Mouse (Mus musculus) intestine, embryonic 16.5 days (tissue): Measurements from ENCODE around the gene Pdx1. TPM values are rescaled to one million over a fixed set of nuclear protein-coding genes. Genes with fewer than 3 reads are reported as not detected.

Source experiments
- ATAC-seq: fragments of 200-750 bp; cut with Nextera tagmentation; 2 replicates; pipeline ENCODE4 v1.8.0; 2017; ENCODE audit warnings: moderate TSS enrichment, moderate library complexity
- H3K27ac ChIP-seq: fragments of 300-500 bp; sonication (generic); 2 replicates; pipeline ENCODE4 v1.5.1; 2014; ENCODE audit warnings: mild to moderate bottlenecking, low read length
- H3K27me3 ChIP-seq: fragments of 300-500 bp; sonication (generic); replicated peaks from 2 replicates; pipeline ENCODE4 v1.6.1; 2014; ENCODE audit warnings: low read length, control low read depth, mixed read lengths; ENCODE audit not compliant: control insufficient read depth, insufficient read depth
- H3K36me3 ChIP-seq: fragments of 300-500 bp; sonication (generic); 2 replicates; pipeline ENCODE4 v1.6.1; 2014; ENCODE audit warnings: low read length, control low read depth; ENCODE audit not compliant: control insufficient read depth, insufficient read depth
- H3K4me1 ChIP-seq: fragments of 300-500 bp; sonication (generic); 2 replicates; pipeline ENCODE4 v1.6.1; 2014; ENCODE audit warnings: low read length, control low read depth, mixed read lengths; ENCODE audit not compliant: control insufficient read depth, insufficient read depth
- H3K4me2 ChIP-seq: fragments of 300-500 bp; sonication (generic); 2 replicates; pipeline ENCODE4 v1.6.1; 2014; ENCODE audit warnings: low read depth, low read length, control low read depth
- H3K4me3 ChIP-seq: fragments of 300-500 bp; sonication (generic); 2 replicates; pipeline ENCODE4 v1.5.1; 2014; ENCODE audit warnings: mild to moderate bottlenecking, low read length
- H3K9ac ChIP-seq: fragments of 300-500 bp; sonication (generic); 2 replicates; pipeline ENCODE4 v1.6.1; 2014; ENCODE audit warnings: low read depth, low read length
- H3K9me3 ChIP-seq: fragments of 300-500 bp; sonication (generic); 2 replicates; pipeline ENCODE4 v1.6.1; 2016; ENCODE audit warnings: low read length, control low read depth; ENCODE audit not compliant: control insufficient read depth
- WGBS: fragments of 180-500 bp; shearing (Covaris S2); extraction: QIAGEN DNeasy Blood & Tissue Kit; methylation state at CpG from one replicate; pipeline ENCODE4 v1.1.7; 2014; 5-methylcytosine and 5-hydroxymethylcytosine counted together
- microRNA-seq: library from miRNA; unstranded; fragments of <30 nt; microRNA quantifications from one replicate; pipeline ENCODE4, GENCODE M21; 2016
- polyA plus RNA-seq: library from polyadenylated mRNA; unstranded; fragments of >200 nt; fragmentation: Nextera tagmentation; extraction: Ambion mirVana; gene quantifications from 2 replicates; pipeline ENCODE4 v1.2.1, GENCODE M21; 2015

Gene Pdx1
- polyA plus RNA-seq, 1 experiment from 2014 or later, result 5.3 TPM

DNA sequence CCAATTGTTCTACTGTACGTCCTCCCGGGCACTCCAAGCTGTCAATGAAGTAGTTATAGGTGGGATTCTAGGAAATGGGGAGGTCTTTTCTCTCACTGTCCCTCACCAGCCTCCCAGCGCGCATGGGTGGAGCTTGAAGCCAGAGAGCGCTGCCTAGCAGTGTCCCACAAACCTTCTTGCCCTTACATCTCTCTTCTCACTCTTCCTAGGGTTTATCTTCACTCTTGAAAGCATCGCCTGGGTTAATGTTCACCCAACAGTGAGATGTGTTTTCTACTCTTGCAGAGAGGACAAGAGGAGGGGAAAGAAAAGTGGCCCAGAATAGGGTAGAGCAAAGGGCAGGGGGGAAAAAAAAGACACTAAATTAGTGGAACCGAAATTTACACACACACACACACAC lies 47.6 kb downstream of the Pdx1 start:
- H3K27me3 ChIP-seq, result peaks cover 25% of the 10 kb centered on the region
- H3K27ac ChIP-seq, result peak overlapping the region; percentile 69
- ATAC-seq, result peak; percentile 71
- peaks cover 3% of the 10 kb centered on the region; the same call in 1 of the 2 replicates for H3K4me1 ChIP-seq
- peak overlapping the region; percentile 40 for H3K4me2 ChIP-seq
- peak overlapping the region; percentile 56 for H3K9ac ChIP-seq
- no peaks in the 10 kb centered on the region for H3K9me3 ChIP-seq
- H3K4me3 ChIP-seq, result peak overlapping the region; percentile 9; the same call in 1 of the 2 replicates
- no peaks in the 10 kb centered on the region for H3K36me3 ChIP-seq
- WGBS, result 10% methylated on average over 7 of the region's 7 CpGs

DNA sequence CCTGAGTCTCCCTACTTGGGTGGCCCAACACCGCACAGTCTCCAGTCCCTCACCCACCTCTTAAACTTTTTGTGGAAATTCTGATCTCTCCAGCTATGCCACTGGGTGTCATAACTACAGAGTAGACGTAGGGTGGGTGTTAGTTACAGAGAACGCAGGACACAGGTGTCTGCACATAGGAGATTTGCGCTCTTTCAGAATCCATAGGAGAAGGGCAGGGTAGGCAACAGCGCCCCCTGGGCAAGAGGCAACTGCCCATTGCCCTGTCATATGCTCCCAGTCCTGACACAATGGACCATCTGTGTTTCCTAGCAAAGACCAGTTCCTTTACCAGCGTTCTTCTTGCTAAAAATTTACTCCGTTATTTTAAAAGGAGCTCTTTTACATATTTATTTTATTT lies 48.2 kb downstream of the Pdx1 start:
- 32% methylated on average over 7 of the region's 7 CpGs for WGBS
- Histone ChIP-seq H3K36me3 (no peaks in the 10 kb centered on the region), H3K4me3 (no peak overlapping the region), H3K4me1 (peaks cover 3% of the 10 kb centered on the region; the same call in 1 of the 2 replicates), H3K27ac (peak overlapping the region; percentile 30; the same call in 1 of the 2 replicates), H3K27me3 (peaks cover 22% of the 10 kb centered on the region), H3K9ac (0 out of 2 replicates have a peak overlapping the region, but pooled peaks have one; percentile 5), H3K9me3 (no peaks in the 10 kb centered on the region), H3K4me2 (no peak overlapping the region)
- ATAC-seq, result 0 out of 2 replicates have a peak, but pooled peaks have one; percentile 7

DNA sequence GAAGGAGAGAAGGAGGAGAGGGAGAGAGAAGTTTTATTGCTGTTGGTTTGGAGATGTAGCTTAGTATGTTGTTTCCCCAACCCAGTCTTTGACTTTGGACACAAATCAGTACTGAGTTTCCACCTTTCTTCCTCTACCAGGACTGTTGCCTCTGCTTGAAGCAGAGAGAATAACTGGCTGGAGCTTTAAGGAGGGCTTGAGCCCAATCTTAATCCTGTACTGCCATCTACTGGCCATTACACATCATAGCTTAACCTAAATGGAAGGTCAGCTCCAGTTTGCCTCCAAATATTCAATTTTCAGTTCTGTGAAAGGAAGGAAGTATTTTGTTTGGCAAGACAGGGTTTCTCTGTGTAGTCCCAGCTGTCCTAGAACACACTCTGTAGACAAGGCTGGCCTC lies 49.9 kb downstream of the Pdx1 start:
- ATAC-seq, result no peak
- peaks cover 3% of the 10 kb centered on the region; the same call in 1 of the 2 replicates for H3K4me1 ChIP-seq
- no peaks in the 10 kb centered on the region for H3K36me3 ChIP-seq
- no peaks in the 10 kb centered on the region for H3K9me3 ChIP-seq
- peaks cover 13% of the 10 kb centered on the region; the same call in 1 of the 2 replicates for H3K27me3 ChIP-seq
- no peak overlapping the region for H3K27ac ChIP-seq
- no peak overlapping the region for H3K4me2 ChIP-seq
- H3K9ac ChIP-seq, result no peak overlapping the region
- H3K4me3 ChIP-seq, result no peak overlapping the region

- Histone ChIP-seq H3K4me2 (no peak within 1 kb of the TSS), H3K4me1 (0 out of 2 replicates have a peak, but pooled peaks cover 3% of the 10 kb centered on the region), H3K4me3 (no peak within 1 kb of the TSS), H3K27ac (no peak within 1 kb of the TSS), H3K9me3 (no peaks in the 10 kb centered on the region), H3K36me3 (no peaks in the 10 kb centered on the region), H3K27me3 (peaks cover 7% of the 10 kb centered on the region; the same call in 1 of the 2 replicates), H3K9ac (no peak within 1 kb of the TSS)
- 59% methylated on average over 8 of the region's 8 CpGs for WGBS
- ATAC-seq, result no peak
Observed at GRCm38 (mm10) chr5:147322183-147322582, 52.4 kb downstream of the Pdx1 start, which contains the start of gene Urad. Urad (minus strand) TSS chr5:147322440.

- Histone ChIP-seq H3K36me3 (no peaks in the 10 kb centered on the region), H3K4me2 (no peak overlapping the region), H3K9me3 (no peaks in the 10 kb centered on the region), H3K27me3 (peaks cover 3% of the 10 kb centered on the region; the same call in 1 of the 2 replicates), H3K4me1 (no peaks in the 10 kb centered on the region), H3K9ac (no peak overlapping the region), H3K27ac (no peak overlapping the region), H3K4me3 (no peak overlapping the region)
- ATAC-seq, result peak; percentile 64
- WGBS, result 16% methylated on average over 17 of the region's 17 CpGs
Observed at GRCm38 (mm10) chr5:147323237-147323917, 53.6 kb downstream of the Pdx1 start.

Small RNA genes within 50 kb of the gene (microRNA-seq; reads per million reads assigned to microRNA genes)
- gene Mir7k, result not detected

Other genes starting within 250 kb of the Pdx1 start
- 15.2 and 16.6 TPM in 2 replicates for gene Lnx2, start 193.4 kb upstream of the Pdx1 start, polyA plus RNA-seq
- 136 and 151 TPM in 2 replicates for gene Polr1d, start 192.9 kb upstream of the Pdx1 start, polyA plus RNA-seq
- not detected in 2 replicates for gene Gsx1, start 81.3 kb upstream of the Pdx1 start, polyA plus RNA-seq
- 42.1 and 46.2 TPM in 2 replicates for gene Cdx2, start 37.3 kb downstream of the Pdx1 start, polyA plus RNA-seq
- 2.6 TPM in 2 replicates for gene Urad, start 52.5 kb downstream of the Pdx1 start, polyA plus RNA-seq
- 0.31 and 0.32 TPM in 2 replicates for gene Flt3, start 130.5 kb downstream of the Pdx1 start, polyA plus RNA-seq
- gene Pan3, start 160.2 kb downstream of the Pdx1 start, polyA plus RNA-seq, result 40.4 and 45.5 TPM in 2 replicates